21 mouse cellular contexts compared by ENCODE assay signal in the genomic region with DNA sequence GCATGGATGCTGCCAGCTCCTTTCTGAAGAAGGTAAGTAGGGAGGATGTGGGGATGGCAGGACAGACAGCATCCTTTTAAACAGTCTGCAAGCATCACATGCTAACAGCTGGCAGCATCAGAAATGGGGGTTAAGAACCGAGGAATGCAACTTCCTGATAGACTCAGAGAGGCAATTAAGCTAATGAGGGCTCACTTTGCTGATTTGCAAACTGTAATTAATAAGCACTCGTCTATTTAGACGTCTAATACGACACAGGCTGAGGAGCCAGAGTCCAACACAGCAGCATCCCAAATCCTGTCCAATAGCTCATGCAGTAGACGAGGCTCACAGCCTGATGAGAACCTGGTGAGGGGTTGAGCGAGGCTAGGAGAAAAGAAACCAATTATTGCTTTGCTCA. TPM values are rescaled to one million over a fixed set of nuclear protein-coding genes. Genes with fewer than 3 reads are reported as not detected.
DNase-seq lines count a peak whose midpoint lies in the region; ATAC-seq lines count a peak whose summit lies in the region.
"Had no signal": no experiment of that assay in that cellular context is flagged by ENCODE, and none has a peak within 500 bp of the region (broad histone marks: within the 10 kb centered on the region; RNA-seq: fewer than 3 reads in every experiment).

No protein-coding gene starts in this region.

- H3K27me3 ChIP-seq in forebrain, embryonic 14.5 days (replicated peaks; ENCODE audit: control insufficient read depth, insufficient read depth, low read length) = no peaks in the 10 kb centered on the region
- no peaks in the 10 kb centered on the region; the same call in 1 of the 2 replicates for H3K27me3 ChIP-seq in forebrain, embryonic 15.5 days
- H3K27me3 ChIP-seq: CH12.LX; embryonic facial prominence, embryonic 12.5 days had no signal

- no peak for ATAC-seq in forebrain, embryonic 14.5 days
- ATAC-seq in forebrain, embryonic 15.5 days (replicated peaks) = no peak
- ATAC-seq: CD4-positive, CD25-positive, alpha-beta regulatory T cell, adult 4 months; forebrain, embryonic 16.5 days had no signal

- peak; percentile 56 for DNase-seq in forebrain, embryonic 14.5 days (ENCODE audit: low spot score)
- peak; percentile 66 for DNase-seq in retina, postnatal 1 day
- DNase-seq in retina, embryonic 14.5 days (ENCODE audit: low spot score) = no peak
- DNase-seq in lung, adult 18-20 months = no peak
- DNase-seq: adrenal gland, adult 2 months; adrenal gland, postnatal 10 days; adrenal gland, postnatal 25 days; B cell, adult 2 months; cerebellum, adult 11-12 months; cerebellum, adult 2 months; cerebellum, adult 9-10 months; cerebellum, postnatal 10 days; cerebellum, postnatal 25 days had no signal

- H3K27ac ChIP-seq in forebrain, embryonic 14.5 days (ENCODE audit: low read depth, low read length) = no peak overlapping the region
- no peak overlapping the region for H3K27ac ChIP-seq in forebrain, embryonic 15.5 days (replicated peaks)
- H3K27ac ChIP-seq: embryonic facial prominence, embryonic 10.5 days; embryonic facial prominence, embryonic 12.5 days; forebrain, embryonic 12.5 days had no signal

- 20% methylated on average over 6 of the region's 6 CpGs for WGBS in forebrain, embryonic 14.5 days
- 24% methylated on average over 6 of the region's 6 CpGs for WGBS in forebrain, embryonic 15.5 days

- H3K9me3 ChIP-seq in forebrain, embryonic 14.5 days (replicated peaks; ENCODE audit: control insufficient read depth, low read length) = no peaks in the 10 kb centered on the region
- no peaks in the 10 kb centered on the region for H3K9me3 ChIP-seq in forebrain, embryonic 15.5 days
- H3K9me3 ChIP-seq: embryonic facial prominence, embryonic 10.5 days; embryonic facial prominence, embryonic 12.5 days; forebrain, embryonic 12.5 days; G1E had no signal

- H3K4me2 ChIP-seq in forebrain, embryonic 14.5 days (ENCODE audit: low read length) = no peak overlapping the region
- H3K4me2 ChIP-seq in forebrain, embryonic 15.5 days (replicated peaks) = no peak overlapping the region
- H3K4me2 ChIP-seq: embryonic facial prominence, embryonic 12.5 days; forebrain, embryonic 12.5 days had no signal

- no peak overlapping the region for H3K9ac ChIP-seq in forebrain, embryonic 14.5 days (ENCODE audit: low read length)
- no peak overlapping the region for H3K9ac ChIP-seq in forebrain, embryonic 15.5 days (replicated peaks)
- H3K9ac ChIP-seq: embryonic facial prominence, embryonic 12.5 days; forebrain, embryonic 12.5 days had no signal

- no peaks in the 10 kb centered on the region for H3K36me3 ChIP-seq in forebrain, embryonic 14.5 days (ENCODE audit: control insufficient read depth, insufficient read depth, low read length)
- no peaks in the 10 kb centered on the region for H3K36me3 ChIP-seq in forebrain, embryonic 15.5 days
- H3K36me3 ChIP-seq: embryonic facial prominence, embryonic 10.5 days; embryonic facial prominence, embryonic 12.5 days; forebrain, embryonic 12.5 days; G1E had no signal

- no peak overlapping the region for H3K4me3 ChIP-seq in forebrain, embryonic 14.5 days (ENCODE audit: low read depth, low read length)
- H3K4me3 ChIP-seq in forebrain, embryonic 15.5 days = no peak overlapping the region
- H3K4me3 ChIP-seq: embryonic facial prominence, embryonic 10.5 days; embryonic facial prominence, embryonic 12.5 days; forebrain, embryonic 12.5 days had no signal

- peaks cover 8% of the 10 kb centered on the region; the same call in 1 of the 2 replicates for H3K4me1 ChIP-seq in forebrain, embryonic 14.5 days (ENCODE audit: control insufficient read depth, insufficient read depth, low read length)
- peaks cover 13% of the 10 kb centered on the region for H3K4me1 ChIP-seq in forebrain, embryonic 15.5 days

RNA-seq across cellular contexts. Expression of gene Snx20, which starts 25.7 kb away (rescaled TPM):
- 1.2 and 1.7 TPM in 2 replicates for polyA plus RNA-seq in forebrain, embryonic 14.5 days (2014; fragmentation: Nextera tagmentation; extraction: Ambion mirVana)
- polyA plus RNA-seq in forebrain, embryonic 15.5 days (2015; fragmentation: Nextera tagmentation; extraction: Ambion mirVana) = 0.81 and 1.2 TPM in 2 replicates

RNA-seq across cellular contexts. Expression of gene Nod2, which starts 36.8 kb away (rescaled TPM):
- polyA plus RNA-seq in forebrain, embryonic 14.5 days (2014; fragmentation: Nextera tagmentation; extraction: Ambion mirVana) = 0.09 and 0.11 TPM in 2 replicates
- polyA plus RNA-seq in forebrain, embryonic 15.5 days (2015; fragmentation: Nextera tagmentation; extraction: Ambion mirVana) = 0.15 and 0.20 TPM in 2 replicates

Comparison
In these comparisons a context has a peak if more than half of its experiments do, and no peak if none do; other contexts are left out.
1. DNase-seq: peak in forebrain, embryonic 14.5 days (single experiment) and retina, postnatal 1 day (single experiment); none in retina, embryonic 14.5 days (single experiment) and lung, adult 18-20 months (0 of 2).